Mouse (Mus musculus): ENCODE measurements at regions not wholly inside any gene's neighbourhood (a gene's known extent, or its start where the extent isn't known, plus 50 kb on each side); places are given as distances from the start of the nearest gene placed in this dataset.

DNA sequence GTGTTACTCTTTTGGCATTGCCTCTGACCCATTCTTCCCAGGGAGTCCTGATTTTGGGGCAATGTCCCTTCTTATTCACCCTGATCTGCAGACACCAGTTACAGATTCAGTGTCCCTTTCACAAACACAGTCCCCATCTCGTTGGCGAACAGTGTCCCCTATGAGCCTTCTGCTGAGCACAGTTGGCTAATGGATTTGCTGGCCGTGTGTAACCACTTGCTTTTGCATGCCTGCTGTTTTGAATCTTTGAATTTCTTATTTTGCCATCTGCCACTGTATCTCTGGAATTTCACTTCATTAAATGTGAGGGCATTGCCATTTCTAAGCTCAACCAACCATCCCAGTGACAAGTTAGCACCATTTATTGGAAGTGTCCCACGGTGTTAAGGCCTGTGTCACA, 368.5 kb upstream of the Id4 start:
- Histone ChIP-seq H3K36me3 (ENCODE audit: control insufficient read depth, insufficient read depth, low read length) (no peaks in the 10 kb centered on the region), H3K27ac (ENCODE audit: insufficient read depth, low read depth, low read length) (no peak overlapping the region), H3K4me1 (ENCODE audit: control insufficient read depth, insufficient read depth, insufficient read length, low read length) (no peaks in the 10 kb centered on the region), H3K4me3 (ENCODE audit: low read depth, low read length) (no peak overlapping the region), H3K27me3 (ENCODE audit: control insufficient read depth, insufficient read depth, low read length) (no peaks in the 10 kb centered on the region)
- WGBS: 88% methylated on average over 4 of the region's 4 CpGs
- no peak for TF ChIP-seq POLR2A (IDR thresholded peaks at IDR 0.05; ENCODE audit: low read depth, low read length)
- no peak for TF ChIP-seq CTCF (IDR thresholded peaks at IDR 0.05; ENCODE audit: extremely low read depth, insufficient read length, insufficient replicate concordance, low read depth, low read length)

DNA sequence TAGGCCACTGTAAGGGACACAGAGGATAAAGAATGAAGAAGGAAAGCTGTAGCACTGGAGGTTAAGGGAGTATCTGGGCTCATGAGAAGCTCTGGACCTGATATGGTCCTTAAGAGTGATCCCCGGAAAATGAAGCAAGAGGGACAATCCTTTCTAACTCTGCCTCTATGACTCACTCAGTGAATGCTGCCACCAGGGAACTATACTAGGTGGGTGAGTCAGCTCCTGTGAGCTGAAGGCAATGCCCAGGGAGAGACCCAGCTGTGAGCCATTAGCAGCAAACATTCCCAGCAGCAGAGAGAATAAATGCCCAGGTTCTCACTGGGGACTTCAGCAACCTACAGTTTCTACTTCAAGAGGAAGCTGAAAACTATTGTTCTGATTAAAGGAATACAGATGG, 366.7 kb upstream of the Id4 start:
- H3K36me3 ChIP-seq (ENCODE audit: control insufficient read depth, insufficient read depth, low read length): no peaks in the 10 kb centered on the region
- WGBS: 61% methylated on average over 1 of the region's 1 CpGs
- H3K27me3 ChIP-seq (ENCODE audit: control insufficient read depth, insufficient read depth, low read length): no peaks in the 10 kb centered on the region
- H3K4me1 ChIP-seq (ENCODE audit: control insufficient read depth, insufficient read depth, insufficient read length, low read length): no peaks in the 10 kb centered on the region
- no peak overlapping the region for H3K4me3 ChIP-seq (ENCODE audit: low read depth, low read length)
- TF ChIP-seq CTCF (IDR thresholded peaks at IDR 0.05; ENCODE audit: extremely low read depth, insufficient read length, insufficient replicate concordance, low read depth, low read length) (no peak), POLR2A (IDR thresholded peaks at IDR 0.05; ENCODE audit: low read depth, low read length) (no peak)
- no peak overlapping the region for H3K27ac ChIP-seq (ENCODE audit: insufficient read depth, low read depth, low read length)

DNA sequence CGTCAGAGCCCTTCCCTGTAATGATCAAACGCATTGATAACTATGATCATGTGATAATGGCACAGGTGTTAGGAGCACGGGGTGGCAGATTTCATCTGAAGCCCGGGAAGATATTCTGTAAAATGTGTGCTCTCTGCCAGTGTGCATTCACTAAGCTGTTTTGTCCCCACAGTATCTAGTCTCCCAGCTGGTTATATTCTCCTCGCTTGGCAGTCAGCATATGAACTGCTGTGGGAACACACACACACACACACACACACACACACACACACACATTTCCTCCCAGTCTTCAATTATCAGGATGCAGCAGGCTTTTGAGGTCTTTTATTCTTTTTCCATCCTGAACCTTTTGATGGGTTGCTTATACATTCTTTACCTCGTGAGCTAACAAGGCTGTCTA, 365.8 kb upstream of the Id4 start:
- WGBS: 74% methylated on average over 6 of the region's 6 CpGs
- H3K27ac ChIP-seq (ENCODE audit: insufficient read depth, low read depth, low read length): no peak overlapping the region
- TF ChIP-seq POLR2A (IDR thresholded peaks at IDR 0.05; ENCODE audit: low read depth, low read length) (no peak), CTCF (IDR thresholded peaks at IDR 0.05; ENCODE audit: extremely low read depth, insufficient read length, insufficient replicate concordance, low read depth, low read length) (no peak)
- no peaks in the 10 kb centered on the region for H3K36me3 ChIP-seq (ENCODE audit: control insufficient read depth, insufficient read depth, low read length)
- no peaks in the 10 kb centered on the region for H3K27me3 ChIP-seq (ENCODE audit: control insufficient read depth, insufficient read depth, low read length)
- H3K4me1 ChIP-seq (ENCODE audit: control insufficient read depth, insufficient read depth, insufficient read length, low read length): no peaks in the 10 kb centered on the region
- no peak overlapping the region for H3K4me3 ChIP-seq (ENCODE audit: low read depth, low read length)

DNA sequence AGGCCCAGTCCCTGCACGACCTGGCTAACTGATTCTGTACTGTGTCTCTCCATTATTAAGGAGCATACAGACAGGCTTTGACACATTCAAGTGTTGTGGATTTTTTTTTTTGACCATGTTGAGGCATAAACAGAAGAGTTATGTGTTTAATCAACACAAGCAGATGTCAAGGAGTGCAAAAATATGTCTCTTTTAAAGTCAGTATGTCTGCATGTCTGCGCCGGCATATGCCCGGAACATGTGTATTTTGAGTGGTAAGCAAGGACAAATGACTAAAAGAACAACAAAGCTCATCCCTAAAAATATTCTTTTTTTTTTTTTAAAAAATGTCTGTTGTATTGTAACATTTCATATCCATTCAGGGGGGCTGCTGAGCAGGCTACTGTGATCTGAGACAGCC, 364.4 kb upstream of the Id4 start:
- Histone ChIP-seq H3K27ac (ENCODE audit: insufficient read depth, low read depth, low read length) (no peak overlapping the region), H3K27me3 (ENCODE audit: control insufficient read depth, insufficient read depth, low read length) (no peaks in the 10 kb centered on the region), H3K4me3 (ENCODE audit: low read depth, low read length) (no peak overlapping the region), H3K4me1 (ENCODE audit: control insufficient read depth, insufficient read depth, insufficient read length, low read length) (no peaks in the 10 kb centered on the region), H3K36me3 (ENCODE audit: control insufficient read depth, insufficient read depth, low read length) (no peaks in the 10 kb centered on the region)
- 88% methylated on average over 4 of the region's 4 CpGs for WGBS
- TF ChIP-seq CTCF (IDR thresholded peaks at IDR 0.05; ENCODE audit: extremely low read depth, insufficient read length, insufficient replicate concordance, low read depth, low read length) (no peak), POLR2A (IDR thresholded peaks at IDR 0.05; ENCODE audit: low read depth, low read length) (no peak)

DNA sequence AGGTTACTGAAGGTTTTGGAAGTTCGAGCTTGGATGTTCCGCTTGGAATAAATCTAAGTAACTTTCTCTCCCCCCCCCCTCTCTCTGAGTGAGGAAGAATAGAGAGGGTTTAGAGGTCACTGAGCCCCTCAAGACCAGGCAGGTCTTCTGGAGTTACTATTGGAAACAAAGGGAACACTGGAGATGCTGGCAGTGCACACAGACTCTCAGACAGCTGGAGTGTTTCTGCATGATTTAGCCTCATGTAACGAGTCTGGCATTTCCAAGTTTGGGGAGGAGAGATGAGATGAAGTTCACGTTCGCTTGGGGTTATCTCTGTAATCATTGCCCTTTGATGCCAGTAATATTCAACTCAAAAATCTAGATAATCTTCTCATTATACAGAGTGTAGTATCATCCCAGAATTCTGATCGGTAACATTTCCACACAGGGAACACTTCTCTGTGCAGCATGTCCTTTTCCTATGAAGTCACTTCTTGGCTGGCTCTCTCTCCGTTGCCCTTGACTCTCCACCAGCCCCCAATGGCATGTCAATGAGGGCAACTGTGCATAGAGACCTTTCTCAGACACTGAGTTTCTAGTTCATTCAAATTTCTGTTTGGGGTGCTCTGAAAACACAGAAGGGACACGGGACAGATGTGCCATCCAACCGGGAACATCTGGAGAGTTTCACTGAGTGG, 351.0 kb upstream of the Id4 start:
- Histone ChIP-seq H3K4me3 (ENCODE audit: low read depth, low read length) (no peak overlapping the region), H3K27ac (ENCODE audit: insufficient read depth, low read depth, low read length) (no peak overlapping the region), H3K27me3 (ENCODE audit: control insufficient read depth, insufficient read depth, low read length) (no peaks in the 10 kb centered on the region), H3K4me1 (ENCODE audit: control insufficient read depth, insufficient read depth, insufficient read length, low read length) (no peaks in the 10 kb centered on the region), H3K36me3 (ENCODE audit: control insufficient read depth, insufficient read depth, low read length) (no peaks in the 10 kb centered on the region)
- WGBS: 78% methylated on average over 9 of the region's 9 CpGs
- TF ChIP-seq CTCF (IDR thresholded peaks at IDR 0.05; ENCODE audit: extremely low read depth, insufficient read length, insufficient replicate concordance, low read depth, low read length) (no peak), POLR2A (IDR thresholded peaks at IDR 0.05; ENCODE audit: low read depth, low read length) (no peak)

DNA sequence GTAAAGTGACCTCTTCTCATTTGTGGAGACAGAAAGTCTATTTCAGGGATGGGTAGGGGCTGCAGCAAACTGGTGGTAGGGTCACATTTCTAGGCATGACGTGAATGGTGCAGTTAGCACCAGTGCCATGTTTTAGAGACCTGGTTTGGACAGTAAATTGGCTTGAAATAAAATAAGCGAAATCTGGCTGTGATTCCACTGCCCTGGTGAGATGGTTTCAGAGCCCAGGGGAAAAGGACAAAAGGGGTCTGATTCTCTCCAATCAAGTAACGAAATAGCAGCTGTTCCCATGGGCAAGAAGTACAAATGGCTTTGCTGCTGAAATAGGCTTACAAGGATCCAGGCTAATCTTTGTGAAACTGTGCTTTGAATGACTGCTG, 350.5 kb upstream of the Id4 start:
- WGBS: 69% methylated on average over 3 of the region's 3 CpGs
- no peak overlapping the region for H3K4me3 ChIP-seq (ENCODE audit: low read depth, low read length)
- no peak for TF ChIP-seq CTCF (IDR thresholded peaks at IDR 0.05; ENCODE audit: extremely low read depth, insufficient read length, insufficient replicate concordance, low read depth, low read length)
- no peak for TF ChIP-seq POLR2A (IDR thresholded peaks at IDR 0.05; ENCODE audit: low read depth, low read length)

DNA sequence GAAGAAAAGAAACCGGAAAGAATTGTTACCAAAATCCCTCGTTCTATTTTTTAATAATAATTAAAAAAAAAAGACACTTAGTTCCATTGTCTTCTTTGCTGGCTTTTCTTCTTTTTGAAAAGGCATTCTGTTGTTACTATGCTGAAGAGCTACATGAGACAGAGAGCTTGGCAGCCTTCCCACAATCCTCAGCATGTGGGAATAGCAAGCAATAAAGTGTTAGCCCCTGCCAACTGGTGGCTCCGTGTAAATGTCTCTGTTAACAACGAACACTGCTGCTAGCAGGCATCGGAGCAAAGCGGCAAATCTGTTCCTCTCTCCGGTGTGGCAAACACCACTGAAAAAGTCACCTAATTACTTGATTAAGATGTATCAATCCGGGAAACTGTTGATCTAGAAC, 344.6 kb upstream of the Id4 start:
- TF ChIP-seq POLR2A (IDR thresholded peaks at IDR 0.05; ENCODE audit: low read depth, low read length) (no peak), CTCF (IDR thresholded peaks at IDR 0.05; ENCODE audit: extremely low read depth, insufficient read length, insufficient replicate concordance, low read depth, low read length) (no peak)
- H3K4me1 ChIP-seq (ENCODE audit: control insufficient read depth, insufficient read depth, insufficient read length, low read length): no peaks in the 10 kb centered on the region
- H3K27me3 ChIP-seq (ENCODE audit: control insufficient read depth, insufficient read depth, low read length): no peaks in the 10 kb centered on the region
- H3K27ac ChIP-seq (ENCODE audit: insufficient read depth, low read depth, low read length): no peak overlapping the region
- no peaks in the 10 kb centered on the region for H3K36me3 ChIP-seq (ENCODE audit: control insufficient read depth, insufficient read depth, low read length)
- 79% methylated on average over 8 of the region's 8 CpGs for WGBS
- no peak overlapping the region for H3K4me3 ChIP-seq (ENCODE audit: low read depth, low read length)

More for the DNA sequence above, 350.5 kb upstream of the Id4 start:
- Histone ChIP-seq H3K36me3 (ENCODE audit: control insufficient read depth, insufficient read depth, low read length) (no peaks in the 10 kb centered on the region), H3K27me3 (ENCODE audit: control insufficient read depth, insufficient read depth, low read length) (no peaks in the 10 kb centered on the region), H3K4me1 (ENCODE audit: control insufficient read depth, insufficient read depth, insufficient read length, low read length) (no peaks in the 10 kb centered on the region), H3K27ac (ENCODE audit: insufficient read depth, low read depth, low read length) (no peak overlapping the region)

Measured in small intestine, adult 2 months (tissue).